Mouse (Mus musculus) ES-Bruce4 (cell line): Measurements from ENCODE around the gene Tenm1.

Source experiments
- CTCF ChIP-seq: IDR thresholded peaks from one replicate; pipeline ENCODE4 v1.8.1; 2011; ENCODE audit warnings: low read depth, low read length
- EP300 ChIP-seq: IDR thresholded peaks from 2 replicates; pipeline ENCODE4 v1.6.1; 2011; ENCODE audit warnings: low read depth, low read length; ENCODE audit not compliant: insufficient read depth
- POLR2A ChIP-seq: IDR thresholded peaks from one replicate; pipeline ENCODE4 v1.8.1; 2011; ENCODE audit warnings: low read length; ENCODE audit not compliant: insufficient read depth

- TF ChIP-seq CTCF (no peak), POLR2A (no peak), EP300 (no peak)
Observed at GRCm38 (mm10) chrX:42540756-42541053, 888.2 kb downstream of the Tenm1 start.
